Mouse (Mus musculus): ENCODE measurements around the gene Mgea5.

DNA sequence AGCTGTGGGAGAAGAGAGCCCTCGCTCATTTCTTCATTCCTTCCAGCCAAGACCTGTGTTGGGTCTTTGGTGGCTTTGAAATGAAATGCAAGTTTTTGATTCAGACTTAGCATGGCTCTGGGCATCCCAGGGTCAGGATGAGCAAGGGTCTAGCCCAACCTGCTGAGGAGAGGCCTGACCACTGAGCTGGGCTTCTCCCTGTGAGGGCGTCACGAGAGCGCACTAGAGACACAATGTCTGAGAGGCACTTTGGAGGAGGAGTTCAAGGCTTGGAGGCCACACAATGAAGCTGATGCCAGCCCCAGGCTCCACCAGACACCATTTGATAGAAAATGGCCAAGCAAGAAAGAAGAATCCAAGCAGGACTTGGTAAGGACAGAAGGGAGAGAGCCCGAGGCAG, 49.4 kb downstream of the Mgea5 start:
- TF ChIP-seq CTCF (IDR thresholded peaks at IDR 0.05; ENCODE audit: low read depth, low read length), result no peak
- no peak for TF ChIP-seq TAL1 (conservative IDR thresholded peaks at IDR 0.05; ENCODE audit: low read depth, low read length)
- TF ChIP-seq GATA1 (IDR thresholded peaks at IDR 0.05; ENCODE audit: borderline replicate concordance, low read length), result no peak

All from G1E (cell line).